Mouse (Mus musculus): ENCODE results near the gene Ldlrap1. TPM values are rescaled to one million over a fixed set of nuclear protein-coding genes. Genes with fewer than 3 reads are reported as not detected.
"Not testable (repeated sequence)": the region's sequence is repeated elsewhere in the genome, so short reads cannot be mapped to it uniquely, and the experiment has no call there.

Ldlrap1 gene
- polyA plus RNA-seq, 1 experiment from 2014 or later: 24.9 TPM

DNA sequence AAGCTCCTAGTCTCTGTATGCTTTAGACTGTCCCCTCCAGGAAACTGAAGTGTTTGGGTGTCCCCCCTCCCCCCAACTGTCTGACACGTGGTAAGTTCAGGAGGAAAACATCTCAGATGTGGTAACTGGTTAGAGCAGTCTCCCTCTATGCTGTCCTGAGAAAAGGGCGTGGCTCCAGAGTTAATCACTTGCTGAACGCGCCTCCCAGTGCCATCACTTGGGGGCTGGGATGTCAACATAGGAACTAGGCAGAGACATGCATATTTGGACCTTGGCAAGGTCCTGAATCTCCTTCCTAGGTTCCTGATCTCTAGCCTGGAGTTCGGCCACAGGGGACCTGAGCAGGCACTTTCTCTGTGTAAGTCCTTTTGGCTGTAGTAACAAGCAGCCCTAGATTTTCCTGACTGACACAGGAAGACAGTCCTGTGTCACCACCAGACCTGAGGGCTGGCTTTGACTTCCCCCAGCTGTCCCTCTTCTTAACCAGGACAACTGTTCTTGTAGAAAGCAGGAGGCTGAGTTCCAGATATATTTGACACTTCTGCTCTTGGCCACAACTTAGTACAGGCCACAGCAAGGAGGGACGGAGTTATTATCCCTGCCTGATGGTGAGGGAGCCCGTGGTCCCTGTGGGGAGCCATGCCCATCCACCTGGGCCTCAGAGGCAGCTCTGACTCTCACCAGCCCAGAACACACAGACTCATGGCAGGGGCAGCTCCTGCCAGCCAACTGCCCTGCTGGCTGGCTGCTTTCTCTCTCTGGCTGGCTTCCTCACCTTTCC lies 28.9 kb upstream of the Ldlrap1 start:
- 15% methylated on average over 7 of the region's 7 CpGs for WGBS
- H3K9ac ChIP-seq: no peak overlapping the region
- H3K9me3 ChIP-seq: no peaks in the 10 kb centered on the region
- no peaks in the 10 kb centered on the region for H3K27me3 ChIP-seq
- peaks cover 19% of the 10 kb centered on the region for H3K4me1 ChIP-seq
- H3K36me3 ChIP-seq: no peaks in the 10 kb centered on the region; the same call in 1 of the 2 replicates
- no peak overlapping the region for H3K27ac ChIP-seq
- H3K4me3 ChIP-seq: no peak overlapping the region
- 0 out of 2 replicates have a peak, but pooled peaks have one; percentile 40 for ATAC-seq (ENCODE audit: borderline replicate concordance, extremely low read depth, low FRiP score, low TSS enrichment)
- H3K4me2 ChIP-seq: no peak overlapping the region

DNA sequence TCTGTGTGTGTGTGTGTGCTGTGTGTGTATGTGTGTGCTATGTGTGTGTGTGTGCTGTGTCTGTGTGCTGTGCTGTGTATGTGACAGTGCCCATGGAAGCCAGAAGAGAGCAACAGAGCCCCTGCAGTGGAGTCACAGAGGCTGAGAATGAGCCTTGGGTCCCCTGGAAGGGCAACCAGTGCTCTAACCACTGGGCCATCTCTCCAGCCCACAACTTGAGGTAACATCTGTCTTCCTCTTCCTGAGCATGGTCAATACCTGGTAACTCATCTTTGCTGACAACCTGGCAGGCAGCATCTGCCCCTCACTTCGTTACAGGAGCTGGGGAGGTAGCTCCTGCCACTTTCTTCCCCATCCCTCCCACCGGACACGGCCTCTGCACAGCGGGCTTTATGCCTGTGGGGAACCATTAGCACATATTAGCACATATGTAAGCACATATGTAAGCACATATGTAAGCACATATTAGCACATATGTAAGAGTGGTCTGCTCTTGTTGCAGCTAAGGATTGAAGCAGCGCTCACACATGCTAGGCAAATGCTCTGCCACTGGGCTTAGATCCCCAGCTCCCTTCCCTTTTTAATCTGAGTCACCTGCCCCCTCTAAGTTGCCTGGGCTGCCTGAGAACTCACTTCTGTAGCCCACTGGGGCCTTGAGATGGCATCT lies 28.1 kb upstream of the Ldlrap1 start:
- H3K9ac ChIP-seq: no peak overlapping the region
- H3K4me2 ChIP-seq: no peak overlapping the region
- 72% methylated on average over 5 of the region's 5 CpGs for WGBS
- no peak overlapping the region for H3K4me3 ChIP-seq
- no peaks in the 10 kb centered on the region for H3K27me3 ChIP-seq
- no peak overlapping the region for H3K27ac ChIP-seq
- no peaks in the 10 kb centered on the region for H3K36me3 ChIP-seq
- peaks cover 19% of the 10 kb centered on the region for H3K4me1 ChIP-seq
- ATAC-seq (ENCODE audit: borderline replicate concordance, extremely low read depth, low FRiP score, low TSS enrichment): no peak
- H3K9me3 ChIP-seq: no peaks in the 10 kb centered on the region

DNA sequence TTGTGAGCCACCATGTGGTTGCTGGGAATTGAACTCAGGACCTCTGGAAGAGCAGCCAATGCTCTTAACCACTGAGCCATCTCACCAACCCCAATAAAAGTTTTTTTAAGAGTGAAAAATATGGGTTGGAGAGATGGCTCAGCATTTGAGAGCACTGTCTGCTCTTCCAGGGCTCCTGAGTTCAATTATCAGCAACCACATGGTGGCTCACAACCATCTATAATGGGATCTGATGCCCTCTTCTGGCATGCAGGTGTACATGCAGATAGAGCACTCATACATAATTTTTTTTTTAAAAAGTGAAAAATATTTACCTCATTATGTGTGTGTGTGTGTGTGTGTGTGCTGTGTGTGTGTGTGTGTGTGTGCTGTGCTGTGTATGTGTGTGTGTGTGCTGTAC lies 27.1 kb upstream of the Ldlrap1 start:
- H3K4me2 ChIP-seq; H3K36me3 ChIP-seq; H3K9me3 ChIP-seq; H3K27me3 ChIP-seq; H3K9ac ChIP-seq; ATAC-seq (ENCODE audit: borderline replicate concordance, extremely low read depth, low FRiP score, low TSS enrichment); H3K27ac ChIP-seq; H3K4me3 ChIP-seq: not testable (repeated sequence)
- H3K4me1 ChIP-seq: peaks cover 19% of the 10 kb centered on the region

DNA sequence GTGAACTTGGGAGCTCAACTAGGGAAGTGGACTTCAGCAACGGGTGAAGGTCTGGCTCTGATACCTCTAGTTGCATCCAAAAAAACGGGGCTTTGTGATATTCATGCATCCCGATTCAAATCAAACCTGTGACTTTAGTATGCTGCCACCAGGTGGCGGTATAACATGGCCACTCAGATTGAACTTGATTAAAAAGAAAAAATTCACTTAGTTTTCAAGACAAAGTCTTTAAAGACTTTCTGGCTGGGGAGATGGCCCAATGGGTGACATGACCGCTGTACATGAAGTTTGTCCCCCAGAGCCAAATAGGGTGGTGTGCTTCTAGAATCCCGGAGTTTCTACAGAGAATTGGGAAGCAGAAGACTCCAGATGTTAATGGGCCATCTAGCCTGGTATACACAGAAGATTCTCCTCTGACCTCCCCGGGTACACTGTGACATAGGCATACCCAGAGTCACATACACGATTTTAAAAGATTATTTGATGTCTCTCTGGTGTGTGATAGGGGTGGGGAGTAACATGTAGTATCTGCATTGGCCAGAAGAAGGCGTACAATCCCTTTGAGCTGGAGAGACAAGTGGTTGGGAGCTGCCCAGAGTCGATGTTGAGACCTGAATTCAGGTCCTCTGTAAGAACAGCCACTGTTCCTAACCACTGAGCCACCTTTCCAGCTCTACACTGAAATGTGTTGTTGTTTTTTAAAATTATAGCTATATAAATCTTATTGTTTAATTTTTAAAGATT lies 25.6 kb upstream of the Ldlrap1 start:
- no peaks in the 10 kb centered on the region for H3K36me3 ChIP-seq
- peaks cover 19% of the 10 kb centered on the region for H3K4me1 ChIP-seq
- ATAC-seq (ENCODE audit: borderline replicate concordance, extremely low read depth, low FRiP score, low TSS enrichment): no peak
- no peak overlapping the region for H3K9ac ChIP-seq
- no peaks in the 10 kb centered on the region for H3K27me3 ChIP-seq
- no peaks in the 10 kb centered on the region for H3K9me3 ChIP-seq
- no peak overlapping the region for H3K4me2 ChIP-seq
- H3K27ac ChIP-seq: no peak overlapping the region
- no peak overlapping the region for H3K4me3 ChIP-seq
- 40% methylated on average over 10 of the region's 10 CpGs for WGBS

DNA sequence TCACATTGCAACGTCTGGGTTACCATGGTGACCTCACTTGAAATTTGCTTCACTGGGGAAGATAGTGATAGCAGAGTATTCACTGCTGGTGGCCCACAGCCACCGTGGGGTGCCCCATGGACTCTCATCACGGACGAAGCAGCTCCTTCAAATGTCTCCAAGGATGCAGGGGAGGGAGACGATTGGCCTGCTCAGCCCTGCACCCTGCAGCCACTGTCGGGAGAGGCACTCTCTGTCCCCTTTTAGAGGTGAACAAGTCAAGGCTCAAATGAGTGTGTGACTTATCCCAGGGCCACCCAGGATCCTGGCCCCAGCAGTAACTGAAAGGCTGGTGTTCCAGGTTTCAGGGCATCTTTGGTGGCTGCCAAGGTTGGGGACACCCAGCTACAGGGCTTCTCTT lies 23.9 kb upstream of the Ldlrap1 start:
- ATAC-seq (ENCODE audit: borderline replicate concordance, extremely low read depth, low FRiP score, low TSS enrichment): no peak
- peaks cover 8% of the 10 kb centered on the region for H3K4me1 ChIP-seq
- H3K4me3 ChIP-seq: no peak overlapping the region
- no peaks in the 10 kb centered on the region for H3K27me3 ChIP-seq
- H3K4me2 ChIP-seq: no peak overlapping the region
- H3K36me3 ChIP-seq: no peaks in the 10 kb centered on the region
- no peak overlapping the region for H3K9ac ChIP-seq
- 50% methylated on average over 6 of the region's 6 CpGs for WGBS
- no peak overlapping the region for H3K27ac ChIP-seq
- no peaks in the 10 kb centered on the region for H3K9me3 ChIP-seq

DNA sequence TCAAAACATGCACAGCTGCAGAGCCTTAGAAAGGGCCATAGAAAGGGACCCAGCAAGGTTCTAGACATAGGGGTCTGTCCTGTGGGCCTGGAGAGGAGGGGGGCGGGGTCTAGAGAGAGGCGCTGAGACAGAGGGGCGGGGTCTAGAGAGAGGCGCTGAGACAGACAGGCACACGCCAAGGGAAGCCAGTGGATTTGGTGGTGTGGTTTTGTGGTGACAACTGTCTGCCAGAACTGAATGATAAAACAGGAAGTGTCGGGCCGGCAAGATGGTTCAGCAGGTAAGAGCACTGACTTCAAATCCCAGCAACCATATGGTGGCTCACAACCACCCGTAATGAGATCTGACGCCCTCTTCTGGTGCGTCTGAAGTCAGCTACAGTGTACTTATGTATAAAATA lies 19.1 kb upstream of the Ldlrap1 start:
- no peak overlapping the region for H3K9ac ChIP-seq
- H3K4me1 ChIP-seq: no peaks in the 10 kb centered on the region
- 0 out of 2 replicates have a peak, but pooled peaks have one; percentile 16 for ATAC-seq (ENCODE audit: borderline replicate concordance, extremely low read depth, low FRiP score, low TSS enrichment)
- H3K27ac ChIP-seq: no peak overlapping the region
- 31% methylated on average over 10 of the region's 10 CpGs for WGBS
- no peaks in the 10 kb centered on the region for H3K27me3 ChIP-seq
- H3K36me3 ChIP-seq: no peaks in the 10 kb centered on the region
- H3K4me3 ChIP-seq: no peak overlapping the region
- no peak overlapping the region for H3K4me2 ChIP-seq
- H3K9me3 ChIP-seq: no peaks in the 10 kb centered on the region

DNA sequence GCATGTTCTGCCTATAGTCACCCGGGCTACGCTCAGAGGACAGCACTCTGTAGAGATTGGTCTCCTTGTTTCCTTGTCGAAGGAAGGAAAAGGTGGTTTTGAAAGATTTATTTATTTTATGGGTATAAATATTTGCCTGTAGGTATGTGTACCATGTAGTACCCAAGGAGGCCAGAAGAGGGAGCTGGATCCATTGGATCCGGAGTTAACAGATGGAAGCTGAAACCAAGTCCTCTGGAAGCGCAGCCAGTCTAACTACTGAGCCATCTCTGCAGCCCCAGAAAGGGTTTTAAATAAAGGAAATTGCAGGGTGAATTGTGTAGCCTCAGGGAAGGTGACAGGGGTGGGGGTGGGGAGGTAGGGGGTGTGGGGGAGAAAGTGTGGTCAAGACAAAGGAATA lies 16.9 kb upstream of the Ldlrap1 start:
- Histone ChIP-seq H3K4me1 (peaks cover 6% of the 10 kb centered on the region; the same call in 1 of the 2 replicates), H3K9me3 (no peaks in the 10 kb centered on the region), H3K4me3 (no peak overlapping the region), H3K9ac (no peak overlapping the region), H3K36me3 (no peaks in the 10 kb centered on the region), H3K27ac (no peak overlapping the region), H3K4me2 (no peak overlapping the region), H3K27me3 (no peaks in the 10 kb centered on the region)
- 48% methylated on average over 5 of the region's 5 CpGs for WGBS
- ATAC-seq (ENCODE audit: borderline replicate concordance, extremely low read depth, low FRiP score, low TSS enrichment): no peak

DNA sequence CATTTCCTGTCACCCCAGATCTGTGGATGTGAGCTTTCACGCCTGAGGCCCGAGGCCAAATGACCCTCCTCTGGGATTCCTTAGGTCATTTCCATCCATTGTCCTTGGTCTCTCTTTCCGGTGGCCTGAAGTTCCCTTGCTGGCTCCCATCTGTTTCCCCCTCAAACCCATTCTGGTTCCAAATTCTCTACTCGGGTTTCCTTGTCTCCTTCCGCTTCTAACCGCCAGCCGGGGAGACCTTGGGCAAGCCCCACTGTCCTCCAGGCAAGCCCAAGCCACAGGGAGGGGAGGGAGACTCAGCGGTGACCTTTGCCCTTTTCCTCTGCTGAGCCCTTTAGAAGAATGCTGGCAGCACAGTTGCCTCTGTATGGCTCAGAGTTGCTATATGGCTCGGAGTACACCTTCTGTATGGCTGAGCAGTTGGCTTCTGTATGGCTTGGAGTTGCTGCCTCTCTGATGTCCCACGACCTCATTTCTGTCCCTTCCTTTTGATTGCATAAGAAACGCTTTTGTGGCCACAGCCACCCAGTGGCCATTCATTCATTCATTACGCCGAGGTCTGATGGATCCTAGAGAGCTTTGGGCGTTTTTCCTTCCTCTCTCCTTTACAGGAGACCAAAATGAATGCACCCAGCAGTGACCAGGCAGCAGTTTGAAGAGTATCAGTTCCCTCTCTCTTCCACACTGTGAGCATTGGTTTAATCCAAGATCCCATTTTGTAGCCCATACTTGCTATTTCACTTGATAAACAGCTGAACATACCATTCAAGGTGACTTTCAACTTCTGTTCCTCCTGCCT lies 11.5 kb upstream of the Ldlrap1 start:
- H3K27me3 ChIP-seq: no peaks in the 10 kb centered on the region
- peak overlapping the region; percentile 21; the same call in 1 of the 2 replicates for H3K27ac ChIP-seq
- no peaks in the 10 kb centered on the region for H3K36me3 ChIP-seq
- H3K4me1 ChIP-seq: peaks cover 33% of the 10 kb centered on the region
- ATAC-seq (ENCODE audit: borderline replicate concordance, extremely low read depth, low FRiP score, low TSS enrichment): 0 out of 2 replicates have a peak, but pooled peaks have one; percentile 12
- WGBS: 43% methylated on average over 14 of the region's 14 CpGs
- no peak overlapping the region for H3K4me2 ChIP-seq
- no peak overlapping the region for H3K9ac ChIP-seq
- H3K4me3 ChIP-seq: no peak overlapping the region
- H3K9me3 ChIP-seq: no peaks in the 10 kb centered on the region

DNA sequence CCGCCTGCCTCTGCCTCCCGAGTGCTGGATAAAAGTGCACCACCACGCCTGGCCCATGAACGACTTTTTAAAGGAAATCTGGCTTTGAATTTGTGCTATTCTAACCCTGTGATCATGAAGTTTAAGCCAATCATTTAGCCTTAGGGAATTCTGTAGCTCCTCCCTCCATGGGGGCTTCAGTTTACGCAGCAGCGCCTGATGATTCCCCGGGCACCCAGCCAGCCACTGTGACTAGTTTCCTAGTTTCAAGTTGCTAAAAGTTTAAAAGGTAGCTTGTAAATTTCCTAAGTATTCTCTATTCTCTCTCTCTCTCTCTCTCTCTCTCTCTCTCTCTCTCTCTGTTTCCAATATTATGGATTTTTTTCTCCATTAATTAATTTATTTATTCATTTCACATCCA lies 8.4 kb upstream of the Ldlrap1 start:
- H3K27me3 ChIP-seq: no peaks in the 10 kb centered on the region
- WGBS: 34% methylated on average over 7 of the region's 7 CpGs
- H3K4me1 ChIP-seq: peaks cover 33% of the 10 kb centered on the region
- H3K27ac ChIP-seq: no peak overlapping the region
- H3K9me3 ChIP-seq: no peaks in the 10 kb centered on the region
- H3K36me3 ChIP-seq: no peaks in the 10 kb centered on the region
- H3K9ac ChIP-seq: no peak overlapping the region
- H3K4me3 ChIP-seq: no peak overlapping the region
- no peak overlapping the region for H3K4me2 ChIP-seq
- no peak for ATAC-seq (ENCODE audit: borderline replicate concordance, extremely low read depth, low FRiP score, low TSS enrichment)

DNA sequence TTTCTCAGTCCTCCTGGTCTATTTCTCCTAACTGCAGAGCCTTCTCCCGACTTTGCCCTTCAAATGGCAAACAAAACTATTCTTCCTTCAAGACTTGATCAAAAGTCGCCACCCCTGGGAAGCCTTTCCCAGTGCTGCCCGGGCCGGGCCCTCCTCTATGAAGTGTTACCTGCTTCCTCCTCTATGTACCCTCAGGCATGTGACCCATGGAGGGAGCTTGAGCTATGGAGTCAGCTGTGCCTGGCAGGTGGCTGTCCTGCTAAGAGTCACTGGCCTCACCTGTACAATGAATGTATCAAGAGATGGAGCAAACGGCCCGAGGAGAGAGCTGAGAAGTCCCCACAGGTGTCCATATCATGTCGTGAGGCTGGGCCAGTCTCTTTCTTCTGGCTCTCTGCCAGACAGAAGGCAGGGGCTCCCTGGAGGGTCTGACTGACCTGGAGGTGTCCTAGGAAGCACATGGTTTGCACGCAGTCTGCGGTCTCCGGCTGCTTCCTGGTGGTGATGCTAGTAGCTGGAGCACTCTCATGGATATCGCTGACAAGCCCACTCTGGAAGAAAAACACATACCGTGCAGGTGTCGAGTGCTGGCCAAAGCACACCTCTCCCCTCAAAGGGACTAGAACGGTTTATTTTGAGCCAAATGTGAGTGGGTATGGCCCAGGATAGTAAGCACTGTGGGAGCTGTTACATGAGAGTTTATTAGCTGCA lies 7.6 kb upstream of the Ldlrap1 start:
- H3K27ac ChIP-seq: peak overlapping the region; percentile 54
- H3K4me2 ChIP-seq: 0 out of 2 replicates have a peak overlapping the region, but pooled peaks have one; percentile 11

DNA sequence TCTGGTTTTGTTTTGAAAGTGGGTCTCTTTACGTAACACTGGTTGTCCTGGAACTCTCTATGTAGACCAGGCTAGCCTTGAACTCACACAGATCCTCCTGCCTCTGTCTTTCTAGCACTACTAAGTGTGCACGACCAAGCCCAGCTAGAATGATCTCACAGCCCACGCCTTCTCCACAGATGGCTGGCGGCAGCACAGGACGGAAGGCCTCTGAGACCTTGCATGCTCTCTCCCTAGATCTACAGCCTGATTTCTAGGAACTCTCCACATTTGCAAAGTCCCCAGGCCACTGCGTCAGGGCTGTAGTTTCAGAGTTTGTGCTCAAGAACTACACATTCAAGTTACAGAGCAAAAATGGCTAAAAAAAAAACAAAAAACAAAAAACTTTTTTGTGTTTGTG lies 6.3 kb upstream of the Ldlrap1 start:
- no peak overlapping the region for H3K9ac ChIP-seq
- no peak overlapping the region for H3K4me2 ChIP-seq
- ATAC-seq (ENCODE audit: borderline replicate concordance, extremely low read depth, low FRiP score, low TSS enrichment): no peak
- H3K27ac ChIP-seq: no peak overlapping the region
- H3K9me3 ChIP-seq: no peaks in the 10 kb centered on the region
- H3K4me3 ChIP-seq: no peak overlapping the region
- WGBS: 79% methylated on average over 6 of the region's 6 CpGs
- no peaks in the 10 kb centered on the region for H3K36me3 ChIP-seq
- 0 out of 2 replicates have a peak, but pooled peaks cover 3% of the 10 kb centered on the region for H3K27me3 ChIP-seq
- H3K4me1 ChIP-seq: peaks cover 24% of the 10 kb centered on the region

More for the DNA sequence above, 7.6 kb upstream of the Ldlrap1 start:
- Histone ChIP-seq H3K27me3 (no peaks in the 10 kb centered on the region), H3K9me3 (no peaks in the 10 kb centered on the region), H3K4me3 (no peak overlapping the region), H3K36me3 (no peaks in the 10 kb centered on the region), H3K9ac (no peak overlapping the region), H3K4me1 (peaks cover 32% of the 10 kb centered on the region)
- peak; percentile 55 for ATAC-seq (ENCODE audit: borderline replicate concordance, extremely low read depth, low FRiP score, low TSS enrichment)
- 29% methylated on average over 14 of the region's 14 CpGs for WGBS
